Mouse (Mus musculus): ENCODE results near the gene AI597479. TPM values are rescaled to one million over a fixed set of nuclear protein-coding genes. Genes with fewer than 3 reads are reported as not detected.
A peak's percentile ranks its signal among the peaks of the same experiment; 100 is the strongest.
"Not testable (repeated sequence)": the region's sequence is repeated elsewhere in the genome, so short reads cannot be mapped to it uniquely, and the experiment has no call there.

Gene AI597479
- total RNA-seq, 2 experiments from 2014 or later, result 22.2 to 23.0 TPM

DNA sequence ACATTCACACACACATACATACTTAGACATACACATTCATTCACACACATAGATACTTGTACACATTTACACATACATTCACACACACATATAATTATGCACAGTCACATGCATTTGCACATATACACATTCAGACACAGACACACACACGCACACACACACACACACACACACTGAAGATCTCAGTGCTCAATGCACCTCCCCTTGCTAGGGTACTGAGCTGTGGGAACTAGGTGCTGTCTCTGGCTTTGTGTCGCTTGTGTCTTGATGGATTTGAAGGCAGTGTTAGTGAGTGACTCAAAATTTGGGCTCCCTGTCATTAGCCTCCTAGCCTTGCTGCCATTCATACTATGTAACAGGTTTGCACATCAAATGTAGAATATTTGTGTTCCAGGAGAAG is 24.1 kb downstream of the AI597479 start:
- no peak for DNase-seq (ENCODE audit: low spot score in 2 of 2)

DNA sequence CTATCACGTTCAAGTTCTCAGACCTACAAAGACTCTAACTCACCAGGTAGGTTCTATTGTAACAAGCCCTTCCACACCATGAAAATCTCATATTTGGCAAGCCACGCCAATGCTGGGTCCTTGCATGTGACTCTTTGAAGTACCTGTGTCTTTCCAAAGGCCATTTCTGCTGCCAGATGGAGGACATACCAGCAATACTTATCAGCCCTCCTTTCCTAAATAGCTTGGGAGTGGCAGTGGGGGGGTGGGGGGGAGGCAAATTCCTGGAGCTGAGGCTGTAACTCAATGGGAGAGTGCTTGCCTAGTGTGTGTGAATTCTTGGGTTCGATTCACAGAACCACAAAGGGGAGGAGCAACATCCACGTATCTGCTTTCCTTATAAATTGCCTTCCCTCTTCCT is 26.2 kb downstream of the AI597479 start:
- no peak for DNase-seq (ENCODE audit: low spot score in 2 of 2)

DNA sequence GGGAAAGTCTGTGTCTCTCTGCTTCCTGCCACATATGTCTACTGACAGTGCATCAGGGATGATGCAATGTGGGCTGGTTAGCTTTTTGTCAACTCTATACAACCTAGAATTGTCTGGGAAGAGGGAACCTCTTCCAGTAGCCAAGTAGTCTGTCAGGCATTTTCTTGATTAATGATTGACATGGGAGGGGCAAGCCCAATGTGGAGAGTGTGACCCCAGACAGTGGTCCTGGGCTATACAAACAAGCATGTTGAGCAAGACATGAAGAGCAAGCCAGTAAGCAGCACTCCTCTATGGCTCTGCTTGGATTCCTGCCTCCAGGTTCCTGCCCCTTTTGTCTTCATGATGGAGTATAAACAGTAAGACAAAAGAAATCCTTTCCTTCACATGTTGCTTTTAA is 28.7 kb downstream of the AI597479 start:
- DNase-seq (ENCODE audit: low spot score in 2 of 2), result no peak

DNA sequence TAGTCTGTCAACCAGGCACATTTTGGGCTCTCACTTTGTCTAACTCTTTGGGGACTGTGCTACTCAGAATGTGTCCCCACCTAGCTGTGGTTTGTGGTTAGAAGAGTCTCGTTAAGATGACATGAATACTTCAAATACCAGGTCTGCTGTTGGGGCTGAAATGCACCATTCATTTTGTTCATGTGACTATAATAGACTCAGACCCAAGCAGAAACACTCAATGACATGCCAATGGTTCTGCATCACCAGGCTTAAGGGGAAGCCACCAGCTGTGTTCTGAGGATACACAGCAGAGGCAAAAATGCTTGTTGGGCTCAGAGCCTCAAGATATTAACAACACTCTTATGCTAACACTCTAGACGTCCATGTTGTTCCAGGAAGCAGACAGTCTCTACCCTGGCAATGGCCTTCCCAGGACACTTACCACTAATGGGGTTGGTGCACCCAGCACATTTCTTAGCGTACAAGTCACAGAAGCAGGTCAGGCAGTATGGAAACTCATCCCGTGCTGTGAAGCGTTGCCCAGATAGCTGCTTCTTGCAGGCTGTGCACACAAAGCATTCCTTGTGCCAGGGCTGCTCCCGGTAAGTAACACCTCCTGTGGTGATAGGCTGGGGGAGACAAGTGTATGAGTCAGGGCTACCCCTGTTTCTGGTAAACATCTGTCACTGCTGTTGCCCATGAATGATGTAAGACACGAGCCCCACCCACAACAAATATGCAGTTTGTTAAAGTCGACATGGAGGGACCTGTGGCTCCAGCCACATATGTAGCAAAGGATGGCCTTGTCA is 29.5 kb downstream of the AI597479 start:
- no peak for DNase-seq (ENCODE audit: low spot score in 2 of 2)

DNA sequence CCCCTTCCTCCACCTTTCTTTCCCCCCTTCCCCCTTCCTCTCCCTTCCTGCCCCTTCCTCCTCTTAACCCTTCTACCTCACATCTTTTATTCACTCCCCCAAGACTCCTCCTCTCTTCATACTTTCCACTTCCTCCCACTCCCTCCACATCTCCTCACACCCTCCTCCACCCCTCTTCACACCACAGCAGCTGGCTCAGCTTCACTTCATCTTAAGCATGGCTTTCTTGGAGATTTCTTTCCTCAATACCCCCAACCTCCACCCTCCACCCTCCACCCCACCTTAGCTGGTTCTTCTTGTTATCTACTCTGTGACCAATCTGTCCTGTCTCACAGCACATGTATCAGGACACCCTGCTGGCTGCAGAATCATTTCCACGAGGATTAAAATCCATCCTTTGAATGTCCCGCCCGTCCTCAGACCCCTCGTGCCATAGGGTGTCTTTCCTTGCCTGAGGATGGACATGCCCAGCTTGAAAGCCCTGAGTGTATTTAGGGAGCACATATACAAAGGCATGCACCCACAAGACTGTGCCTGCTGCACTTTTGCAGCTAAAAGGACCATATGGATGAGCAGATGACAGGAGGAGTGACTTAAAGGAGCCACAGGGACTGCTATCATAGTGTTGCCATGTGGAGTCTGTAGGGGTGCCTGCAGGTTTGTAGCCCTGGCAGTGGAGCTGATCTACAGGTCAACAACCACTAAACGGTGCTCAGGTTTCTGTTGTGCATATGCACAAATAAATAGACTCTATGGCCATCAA is 31.9 kb downstream of the AI597479 start:
- DNase-seq (ENCODE audit: low spot score in 2 of 2), result no peak

DNA sequence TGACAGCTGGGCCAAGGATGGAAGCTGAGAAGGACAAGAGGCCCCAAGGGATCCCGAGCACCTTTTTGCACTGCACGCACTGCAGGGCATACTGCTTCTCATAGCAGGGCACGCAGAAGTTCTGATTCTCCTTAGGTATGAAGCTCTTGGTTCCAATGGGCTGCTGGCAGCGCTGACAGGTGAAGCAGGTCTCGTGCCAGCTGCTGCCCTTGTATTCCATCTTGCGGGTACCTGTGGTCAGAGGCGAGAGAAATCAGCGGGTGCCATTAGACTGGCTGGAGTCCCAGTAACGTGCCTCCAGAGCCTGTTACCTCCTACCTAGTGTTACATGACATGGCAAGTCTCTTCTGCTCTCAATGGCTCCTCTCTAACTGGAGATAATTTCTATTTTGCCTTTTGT is 33.1 kb downstream of the AI597479 start:
- DNase-seq (ENCODE audit: low spot score in 2 of 2), result no peak

DNA sequence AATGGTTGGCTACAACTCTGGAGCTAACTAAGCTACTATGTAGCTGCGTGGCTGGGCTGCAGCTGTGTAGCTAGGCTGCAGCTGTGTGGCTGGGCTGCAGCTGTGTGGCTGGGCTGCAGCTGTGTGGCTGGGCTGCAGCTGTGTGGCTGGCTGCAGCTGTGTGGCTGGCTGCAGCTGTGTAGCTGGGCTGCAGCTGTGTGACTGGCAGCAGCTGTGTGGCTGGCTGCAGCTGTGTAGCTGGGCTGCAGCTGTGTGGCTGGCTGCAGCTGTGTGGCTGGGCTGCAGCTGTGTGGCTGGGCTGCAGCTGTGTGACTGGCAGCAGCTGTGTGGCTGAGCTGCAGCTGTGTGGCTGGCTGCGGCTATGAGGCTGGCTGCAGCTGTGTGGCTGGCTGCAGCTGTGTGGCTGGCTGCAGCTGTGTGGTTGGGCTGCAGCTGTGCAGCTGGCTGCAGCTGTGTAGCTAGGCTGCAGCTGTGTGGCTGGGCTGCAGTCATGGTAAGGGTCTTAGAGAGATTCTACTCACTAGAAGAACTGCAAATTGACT is 38.0 kb downstream of the AI597479 start:
- DNase-seq (ENCODE audit: low spot score in 2 of 2), result not testable (repeated sequence)

DNA sequence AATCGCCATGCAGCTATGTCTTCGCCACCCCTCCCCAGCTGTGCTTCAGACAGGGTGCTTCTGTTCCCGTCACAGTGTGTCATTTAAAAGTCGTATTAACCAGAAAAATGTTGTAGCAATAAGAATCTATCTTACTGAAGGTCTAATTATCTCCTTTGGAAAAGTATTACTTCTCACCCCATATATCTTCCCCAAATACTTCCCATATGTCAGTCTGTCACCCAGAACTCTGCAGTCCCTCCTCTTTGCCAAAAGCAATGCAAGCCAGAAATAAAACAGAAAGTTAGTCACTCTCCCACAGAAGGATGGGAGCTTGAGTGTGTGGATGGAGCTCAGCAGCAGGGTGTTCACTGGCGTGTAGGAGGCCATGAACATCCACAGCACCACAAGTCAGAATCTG is 38.8 kb downstream of the AI597479 start:
- no peak for DNase-seq (ENCODE audit: low spot score in 2 of 2)

DNA sequence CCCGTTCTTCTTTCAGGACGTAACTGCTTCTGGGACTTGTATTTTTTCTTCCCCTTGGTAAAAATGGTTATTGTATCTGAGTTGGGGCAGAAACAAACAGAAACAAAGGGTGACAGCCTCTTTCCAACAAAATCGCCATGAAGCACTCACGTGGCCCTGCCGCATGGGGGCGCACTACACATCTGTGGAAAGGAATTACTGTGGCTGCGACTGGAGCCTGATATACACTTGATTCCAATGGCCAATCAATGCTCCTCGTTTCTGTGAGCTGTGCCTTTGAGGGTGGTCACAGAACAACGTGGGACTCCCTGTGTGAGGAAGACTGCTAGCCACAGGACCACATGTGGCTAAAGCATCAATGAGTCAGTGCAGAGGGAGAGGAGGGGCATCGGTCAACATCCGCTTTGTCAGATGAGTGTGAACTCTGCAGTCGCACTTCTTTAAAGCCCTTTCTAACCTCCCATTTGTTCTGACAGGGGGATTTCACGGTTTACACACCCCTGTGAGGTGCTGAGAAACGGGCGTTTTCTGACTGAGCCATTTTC is 39.8 kb downstream of the AI597479 start:
- DNase-seq (ENCODE audit: low spot score in 2 of 2), result no peak

DNA sequence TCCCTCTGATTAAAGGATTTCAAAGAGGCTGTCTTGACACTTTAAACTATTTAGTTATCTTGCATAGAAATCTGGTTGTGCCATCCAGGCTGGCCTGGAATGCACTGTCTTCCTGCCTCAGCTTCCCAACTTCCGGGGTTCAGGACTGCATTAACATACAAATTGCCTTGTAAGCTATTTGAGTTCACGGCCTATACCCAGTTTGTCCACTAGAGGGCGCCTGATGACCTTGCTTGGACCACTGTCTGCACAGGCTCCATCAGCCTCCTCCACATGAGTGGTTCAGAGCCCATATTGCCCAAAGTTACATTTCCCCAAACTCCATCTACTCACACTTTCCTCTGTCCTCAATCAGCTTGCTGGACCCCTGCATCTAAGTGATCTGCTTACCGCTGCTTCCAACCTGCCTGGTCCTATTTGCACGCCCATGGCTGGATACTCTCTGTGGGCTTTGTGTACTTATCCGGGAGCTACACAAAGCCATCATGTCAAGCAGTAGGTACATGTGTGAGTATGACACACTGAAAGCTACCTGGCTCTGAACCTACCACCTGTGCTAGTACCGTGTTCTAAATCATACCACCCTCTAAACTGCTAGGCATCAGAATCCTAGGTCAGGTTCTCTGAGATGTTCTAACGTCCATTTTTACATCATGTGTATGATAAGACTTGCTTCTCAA is 41.2 kb downstream of the AI597479 start:
- peak; percentile 88 to 90 for DNase-seq (ENCODE audit: low spot score in 2 of 2)

DNA sequence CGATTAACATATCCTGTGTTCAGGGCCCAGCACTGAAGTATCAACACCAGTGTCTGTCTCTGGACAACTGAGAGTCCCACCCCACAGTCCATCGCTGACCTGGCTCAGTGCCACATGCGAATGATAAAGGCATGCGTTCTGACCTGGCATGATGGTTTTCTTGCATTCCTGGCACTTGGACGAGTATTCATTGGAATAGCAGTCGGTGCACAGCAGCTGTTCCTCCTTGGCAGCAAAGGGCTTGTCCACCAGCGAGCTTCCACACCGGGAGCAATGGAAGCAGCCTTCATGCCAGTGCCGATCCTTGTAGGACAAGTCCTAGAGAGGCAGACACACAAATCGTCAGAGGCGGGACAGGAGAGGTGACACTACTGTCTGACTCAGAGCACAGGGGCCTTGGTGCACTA is 43.0 kb downstream of the AI597479 start:
- no peak for DNase-seq (ENCODE audit: low spot score in 2 of 2)

DNA sequence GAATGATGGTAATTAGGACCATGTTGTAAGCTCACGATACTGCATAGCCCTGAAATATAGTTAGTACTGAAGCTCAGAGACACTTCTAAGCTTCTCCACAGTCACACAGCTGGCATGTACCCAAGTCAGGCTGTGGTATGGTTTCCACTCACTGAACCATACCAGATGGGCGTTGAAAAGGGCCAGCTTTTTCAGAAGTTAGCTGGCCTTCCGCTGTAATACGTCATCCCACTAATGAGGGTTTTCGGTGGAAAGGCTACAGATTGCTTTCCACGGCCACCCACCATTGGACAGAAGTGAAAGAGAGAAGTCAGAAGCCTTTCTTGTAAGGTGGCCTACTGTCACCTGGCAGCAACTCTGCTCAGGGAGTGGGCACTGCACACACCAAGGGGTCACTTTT is 44.3 kb downstream of the AI597479 start:
- no peak for DNase-seq (ENCODE audit: low spot score in 2 of 2)

DNA sequence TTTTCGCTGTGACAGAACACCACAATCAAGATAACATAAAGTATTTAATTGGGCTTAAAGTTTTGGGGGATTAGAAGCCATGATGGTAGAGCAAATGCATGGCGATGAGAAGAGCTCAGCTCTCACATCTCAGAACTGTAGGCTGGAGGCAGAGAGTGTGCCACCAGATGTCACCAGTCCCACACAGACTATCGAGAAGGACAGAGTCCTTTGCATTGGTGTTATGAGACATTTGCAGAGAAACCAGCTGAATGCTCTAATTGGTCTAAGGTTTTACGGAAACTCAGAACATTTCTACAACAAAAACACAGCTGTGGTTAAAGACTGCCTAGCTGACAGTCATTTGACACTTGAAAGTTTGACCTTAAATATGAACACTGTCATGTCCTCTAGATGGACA is 44.8 kb downstream of the AI597479 start:
- DNase-seq (ENCODE audit: low spot score in 2 of 2), result no peak

DNA sequence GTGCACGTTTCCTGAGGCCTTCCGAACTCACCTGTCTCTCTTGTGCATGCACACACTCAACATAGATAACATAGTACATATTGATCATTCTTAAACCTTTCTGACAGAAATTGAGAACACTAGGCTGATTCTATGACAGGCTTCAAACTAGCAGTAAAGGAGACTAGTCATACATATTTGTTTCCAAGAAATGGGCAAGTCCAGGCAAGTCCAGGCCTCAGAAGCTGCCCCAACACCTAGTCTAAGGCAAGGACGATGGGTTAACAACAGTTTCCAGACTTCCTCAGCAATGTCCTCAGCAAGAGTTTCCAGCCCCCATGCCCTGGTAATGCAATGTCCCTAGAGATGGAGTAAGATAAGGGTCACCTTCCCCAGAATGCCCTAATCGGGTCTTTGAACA is 45.3 kb downstream of the AI597479 start:
- no peak for DNase-seq (ENCODE audit: low spot score in 2 of 2)

DNA sequence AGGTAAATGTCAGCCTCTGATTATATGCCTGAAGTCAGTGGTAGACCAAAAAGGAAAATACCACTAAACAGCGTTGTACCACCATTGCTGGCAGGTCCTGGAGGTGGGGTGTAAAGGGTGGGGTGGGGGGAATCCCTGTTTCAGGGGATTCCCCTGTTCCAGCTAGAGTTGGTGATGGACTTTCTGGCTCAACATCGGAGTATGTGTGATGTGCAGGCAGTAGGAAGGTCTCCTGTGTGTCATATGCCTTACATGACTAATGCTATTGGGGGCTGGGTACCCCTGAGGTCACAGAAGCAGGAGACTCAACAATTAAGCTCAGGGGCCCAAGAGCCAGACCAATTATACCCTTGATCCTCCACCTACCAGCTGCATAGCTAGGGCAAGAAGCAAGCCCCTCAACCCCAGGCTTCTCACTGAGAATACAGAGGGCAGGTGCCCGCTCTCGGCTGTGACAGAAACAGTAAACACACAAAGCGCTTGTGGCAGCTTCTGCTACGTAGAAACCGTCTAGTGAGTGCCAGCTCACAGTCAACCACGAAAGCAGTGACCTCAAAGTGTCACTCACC is 45.9 kb downstream of the AI597479 start:
- no peak for DNase-seq (ENCODE audit: low spot score in 2 of 2)

DNA sequence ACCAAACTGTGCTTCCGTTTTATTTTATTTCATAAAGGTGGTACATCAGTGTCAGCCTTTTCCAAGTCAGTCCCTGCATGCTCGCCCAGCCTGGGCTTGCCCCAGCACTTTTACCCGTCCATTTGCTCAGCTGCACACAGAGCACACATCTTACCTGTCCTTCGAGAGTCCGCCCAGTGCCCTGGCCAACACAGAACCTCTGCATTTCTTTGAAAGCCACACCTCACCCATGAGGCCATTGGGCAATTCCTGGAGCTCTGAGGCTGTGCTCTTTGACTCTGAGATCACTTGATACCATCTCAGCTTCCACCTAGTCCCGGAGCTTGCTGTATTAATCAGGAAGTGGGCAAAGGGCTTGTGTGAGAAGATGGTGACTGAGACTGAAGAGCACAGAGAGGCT is 46.9 kb downstream of the AI597479 start:
- no peak for DNase-seq (ENCODE audit: low spot score in 2 of 2)

DNA sequence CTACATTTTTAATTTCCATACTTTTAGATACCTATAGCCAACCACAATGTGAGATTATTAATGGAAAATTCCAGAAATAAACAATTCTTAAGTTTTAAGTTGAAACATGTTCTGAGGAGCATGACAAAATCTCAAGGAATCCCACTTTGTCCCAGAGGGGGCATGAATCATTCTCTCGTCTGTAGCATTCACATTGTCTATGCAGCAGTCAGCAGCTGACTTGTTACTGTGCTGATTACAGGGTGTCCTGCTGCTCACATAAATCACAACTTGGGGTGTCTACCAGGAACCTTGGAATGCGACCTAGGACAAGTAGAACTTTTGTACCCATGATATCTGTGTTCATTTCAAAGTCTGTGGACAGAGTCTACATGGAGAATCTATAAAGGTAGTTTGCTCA is 49.0 kb downstream of the AI597479 start:
- no peak for DNase-seq (ENCODE audit: low spot score in 2 of 2)

DNA sequence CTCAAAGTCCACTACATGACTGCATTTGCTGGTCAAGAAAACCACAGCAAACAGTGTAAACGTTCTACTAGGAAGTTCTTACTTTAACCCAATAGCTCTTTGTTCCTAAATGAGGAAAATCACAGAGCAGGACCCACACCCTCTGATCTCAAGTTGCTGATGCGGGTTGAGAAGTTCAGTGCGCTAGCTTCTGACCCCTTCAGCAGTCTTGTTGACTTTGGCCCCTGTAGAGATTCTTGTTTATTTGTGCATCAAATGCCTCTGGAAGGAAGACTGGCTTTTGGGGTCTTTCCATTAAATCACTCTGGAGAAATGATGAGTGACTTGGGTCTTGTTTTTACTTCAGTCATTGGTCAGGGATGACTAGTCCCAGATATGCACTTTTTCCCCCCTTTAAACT is 51.7 kb downstream of the AI597479 start:
- DNase-seq (ENCODE audit: low spot score in 2 of 2), result no peak

DNA sequence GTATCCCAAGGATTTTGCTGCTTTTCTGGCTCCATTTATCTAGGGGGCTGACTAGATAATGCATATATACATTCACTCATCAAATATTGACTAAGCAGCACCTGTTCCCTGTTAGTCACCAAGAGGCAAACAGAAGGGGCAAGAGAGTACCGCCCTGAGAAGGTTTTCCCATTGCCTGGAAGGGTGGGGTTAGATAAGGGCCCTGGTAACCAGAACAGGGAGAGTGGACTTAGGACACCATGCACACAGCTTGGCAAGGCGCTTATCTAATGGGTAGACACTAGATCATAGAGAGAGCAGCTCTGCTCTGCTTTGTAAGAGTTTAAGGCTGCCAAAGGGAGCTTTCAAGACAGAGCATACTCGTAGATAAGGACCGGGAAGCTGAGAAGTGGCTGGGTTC is 54.1 kb downstream of the AI597479 start:
- no peak for DNase-seq (ENCODE audit: low spot score in 2 of 2)

DNA sequence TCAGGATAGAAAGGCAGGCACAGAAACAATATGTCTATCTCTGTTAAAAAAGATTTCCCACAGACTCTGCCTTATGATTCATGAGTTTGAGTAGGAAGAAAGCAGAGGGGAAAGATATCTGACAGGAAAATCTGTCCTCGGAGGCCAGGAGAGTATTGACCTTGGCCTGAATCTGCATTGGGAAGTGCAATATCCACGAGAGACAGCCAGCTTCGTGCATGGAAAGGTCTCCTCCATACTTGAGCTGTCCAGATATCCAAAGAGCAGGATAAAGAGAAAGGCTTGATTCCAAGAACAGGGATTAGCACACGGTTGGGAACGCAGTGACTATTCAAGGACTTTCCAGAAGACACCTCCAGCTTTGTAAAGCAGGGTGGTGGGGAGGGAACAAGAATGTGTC is 55.0 kb downstream of the AI597479 start:
- DNase-seq (ENCODE audit: low spot score in 2 of 2), result no peak

DNA sequence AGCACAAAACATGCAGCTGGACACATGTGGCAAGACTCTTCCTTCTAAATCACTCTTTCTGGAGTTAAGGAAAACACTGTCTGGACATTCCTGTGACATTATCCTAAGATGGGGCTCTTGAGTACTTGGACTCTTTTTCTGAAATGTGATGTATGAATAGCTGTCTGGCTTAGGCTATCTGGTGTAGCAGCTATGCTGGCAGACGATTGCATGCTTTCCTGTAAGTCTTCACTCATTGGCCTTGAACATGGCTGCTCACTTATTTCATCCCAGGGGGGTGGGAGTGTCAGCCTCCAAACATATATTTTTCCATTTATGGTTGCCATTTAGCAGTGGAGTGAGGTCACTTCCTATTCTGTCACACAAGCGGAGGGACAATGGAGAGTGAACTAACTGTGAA is 56.0 kb downstream of the AI597479 start:
- no peak for DNase-seq (ENCODE audit: low spot score in 2 of 2)
